Mouse (Mus musculus): ENCODE data around the gene Ube2b.
A peak's percentile ranks its signal among the peaks of the same experiment; 100 is the strongest.

The Ube2b gene

DNA sequence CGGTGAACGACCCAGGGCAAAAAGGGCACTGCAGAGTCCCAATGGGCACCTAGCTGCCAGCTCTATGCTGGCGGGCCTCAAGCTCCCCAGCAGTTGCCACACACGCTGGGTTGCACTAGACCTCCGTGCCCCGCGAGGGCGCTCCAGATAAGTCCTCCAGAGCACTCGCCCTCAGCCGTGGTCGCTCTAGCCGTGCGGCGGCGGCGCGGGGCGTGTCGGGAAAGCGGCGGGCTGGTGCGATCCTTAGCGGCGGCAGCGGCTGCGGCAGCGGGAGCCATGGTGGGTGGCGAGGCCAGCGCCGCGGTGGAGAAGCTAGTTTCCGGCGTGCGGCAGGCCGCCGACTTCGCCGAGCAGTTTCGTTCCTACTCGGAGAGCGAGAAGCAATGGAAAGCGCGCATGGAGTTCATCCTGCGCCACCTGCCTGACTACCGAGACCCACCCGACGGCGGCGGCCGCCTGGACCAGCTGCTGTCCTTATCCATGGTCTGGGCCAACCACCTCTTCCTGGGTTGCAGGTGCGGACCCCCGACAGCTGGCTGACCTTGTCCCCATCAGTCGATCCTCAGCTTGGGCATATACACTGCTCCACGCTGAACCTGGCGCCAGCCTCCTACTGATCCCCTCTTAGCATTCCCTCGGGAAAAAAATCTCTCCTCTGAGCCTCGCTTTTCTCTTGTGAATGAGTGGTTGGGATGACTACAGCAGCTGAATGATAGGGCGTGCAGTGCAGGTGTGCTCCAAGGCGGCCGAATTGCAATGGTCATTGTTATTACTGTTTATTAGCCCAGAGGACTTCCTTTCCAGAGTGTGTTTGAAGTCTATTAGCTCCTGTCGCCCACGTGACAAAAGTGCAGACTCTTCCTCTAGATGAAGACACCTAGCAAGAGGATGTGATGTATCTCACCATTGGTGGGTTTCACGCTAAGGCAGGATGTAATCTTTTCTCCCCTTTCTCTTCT is 32.8 kb downstream of the Ube2b start, which contains the start of gene Cdkn2aipnl:
TSS of gene Cdkn2aipnl (plus strand) at position 219 of the 959 bp plus-strand sequence.
- peak; percentile 95 to 96 for DNase-seq (ENCODE audit: low spot score in 2 of 2)

DNA sequence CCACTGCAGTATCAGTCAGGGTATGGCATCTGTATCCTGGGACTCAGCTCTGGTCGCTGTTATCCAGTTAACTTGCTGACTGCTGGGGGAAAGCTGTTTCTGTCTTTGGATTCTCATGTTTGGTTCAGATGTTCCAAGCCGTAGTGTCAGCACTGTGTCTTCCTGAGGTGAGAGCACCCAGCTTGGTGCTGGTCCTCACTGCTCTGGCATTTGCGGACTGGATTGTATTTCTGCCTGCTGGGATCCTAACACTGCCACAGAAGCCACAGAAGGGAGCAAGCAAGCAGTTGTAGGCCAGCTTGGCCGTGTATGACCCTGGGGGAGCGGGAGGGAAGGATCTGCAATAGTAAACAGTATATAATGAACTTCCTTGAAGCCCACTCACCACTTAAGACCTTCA is 33.9 kb downstream of the Ube2b start:
- no peak for DNase-seq (ENCODE audit: low spot score in 2 of 2)

DNA sequence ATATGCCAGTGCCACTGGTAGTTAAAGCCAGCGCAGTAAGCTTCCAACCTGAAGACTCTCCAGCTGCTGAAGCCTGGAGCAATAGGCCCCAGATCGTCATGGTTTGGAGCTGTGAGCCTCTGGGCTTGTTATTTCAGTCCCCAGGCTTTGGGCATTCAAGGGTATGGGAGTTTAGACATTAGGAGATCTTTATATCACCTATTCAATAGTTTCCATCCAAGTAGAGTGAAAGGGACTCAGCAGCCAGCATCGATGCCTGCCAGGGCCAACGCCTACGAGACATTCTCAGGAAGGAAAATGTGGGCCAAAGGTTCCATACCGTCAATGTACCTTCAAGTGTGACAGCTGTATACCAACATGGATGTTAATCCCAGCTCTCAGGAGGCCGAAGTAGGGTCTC is 38.3 kb downstream of the Ube2b start:
- no peak for DNase-seq (ENCODE audit: low spot score in 2 of 2)

DNA sequence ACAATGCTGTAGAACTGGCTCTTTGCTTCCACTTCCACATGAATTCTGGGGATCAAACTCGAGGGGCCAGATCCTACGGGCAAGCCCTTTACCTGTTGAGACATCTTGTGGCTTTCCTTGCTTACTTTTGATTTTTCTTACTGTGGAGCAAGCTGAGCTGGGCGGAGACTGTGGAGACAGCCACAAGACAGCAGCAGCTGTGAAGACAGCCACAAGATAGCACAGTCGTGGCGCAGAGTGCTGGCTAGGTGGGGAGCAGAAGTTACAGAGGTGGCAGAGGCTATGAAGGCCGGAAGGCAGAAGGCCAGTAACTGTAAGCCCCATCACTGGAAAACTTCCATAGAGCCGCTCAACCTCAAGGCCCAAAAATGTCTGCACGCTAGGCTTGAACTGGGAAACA is 38.8 kb downstream of the Ube2b start:
- no peak for DNase-seq (ENCODE audit: low spot score in 2 of 2)

- peak in 1 of 2 experiments; percentile 22 for DNase-seq (ENCODE audit: low spot score in 2 of 2)
Measured at GRCm38 (mm10) chr11:51960967-51961471, 39.5 kb downstream of the Ube2b start.

GRCm38 (mm10) chr11:51960061-51960460 is 40.5 kb downstream of the Ube2b start:
- no peak for DNase-seq (ENCODE audit: low spot score in 2 of 2)

DNA sequence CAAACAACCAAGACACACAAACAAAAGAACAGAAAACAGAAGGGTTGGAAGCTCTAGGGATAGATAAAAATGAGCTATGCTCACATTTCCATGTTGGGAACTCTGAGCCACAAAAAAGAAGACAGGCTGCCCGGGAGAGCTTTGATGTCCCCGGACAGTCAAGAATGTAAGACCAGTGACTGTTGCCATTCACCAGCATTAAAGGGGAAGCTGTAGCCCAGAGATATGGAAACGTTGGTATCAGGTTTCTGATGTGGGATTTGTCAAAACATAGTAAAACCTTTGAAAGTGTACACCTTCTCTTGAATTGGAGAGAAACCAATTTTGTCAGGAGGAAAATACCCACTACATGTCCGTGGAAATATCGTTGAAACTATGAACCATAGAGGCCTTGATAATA is 41.1 kb downstream of the Ube2b start:
- no peak for DNase-seq (ENCODE audit: low spot score in 2 of 2)

DNA sequence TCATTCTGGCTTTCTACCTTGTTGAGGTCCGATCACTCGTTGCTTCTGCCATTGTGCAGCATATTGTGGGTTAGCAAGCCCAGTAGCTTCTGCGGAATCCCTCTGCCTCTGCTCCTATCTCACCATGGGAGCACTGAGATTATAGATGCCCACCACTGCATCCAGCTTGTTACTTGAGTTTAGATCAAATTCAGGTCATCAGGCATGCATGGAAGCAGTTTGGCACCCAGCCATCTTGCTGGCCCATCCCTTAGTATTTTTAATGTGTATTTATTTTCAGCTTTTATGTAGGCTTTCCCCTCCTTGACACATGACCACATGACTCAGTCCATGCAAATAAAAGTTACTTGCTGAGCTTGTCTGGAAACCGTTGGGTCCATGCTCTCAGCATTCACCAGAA is 42.8 kb downstream of the Ube2b start:
- DNase-seq (ENCODE audit: low spot score in 2 of 2) = no peak

GRCm38 (mm10) chr11:51956112-51956511 is 44.5 kb downstream of the Ube2b start:
- no peak for DNase-seq (ENCODE audit: low spot score in 2 of 2)

GRCm38 (mm10) chr11:51951861-51952420 is 48.6 kb downstream of the Ube2b start:
- no peak for DNase-seq (ENCODE audit: low spot score in 2 of 2)

- no peak for DNase-seq (ENCODE audit: low spot score in 2 of 2)
Measured at GRCm38 (mm10) chr11:51949919-51950318, 50.6 kb downstream of the Ube2b start.

- no peak for DNase-seq (ENCODE audit: low spot score in 2 of 2)
Measured at GRCm38 (mm10) chr11:51949155-51949840, 51.3 kb downstream of the Ube2b start.

- DNase-seq (ENCODE audit: low spot score in 2 of 2) = no peak
Measured at GRCm38 (mm10) chr11:51946144-51946543, 54.4 kb downstream of the Ube2b start.

GRCm38 (mm10) chr11:51945548-51945947 is 55.0 kb downstream of the Ube2b start:
- no peak for DNase-seq (ENCODE audit: low spot score in 2 of 2)

- no peak for DNase-seq (ENCODE audit: low spot score in 2 of 2)
Measured at GRCm38 (mm10) chr11:51944239-51944638, 56.3 kb downstream of the Ube2b start.

DNA sequence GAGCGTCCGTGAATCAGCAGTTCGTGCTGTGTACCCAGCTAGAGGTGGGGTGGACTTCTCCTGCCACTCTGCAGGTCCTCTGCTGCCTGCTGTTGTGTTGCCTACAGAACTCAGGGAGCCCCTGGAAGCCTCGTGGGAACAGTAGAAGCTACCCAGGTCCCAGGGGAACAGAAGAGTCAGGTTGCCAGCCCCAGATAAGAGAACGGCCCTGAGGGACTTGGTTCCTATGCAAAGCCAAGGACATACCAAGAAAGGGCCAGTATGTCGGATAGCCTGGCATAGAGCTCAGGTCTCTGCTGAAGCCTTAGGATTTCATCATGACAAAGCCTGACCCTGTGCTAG is 57.1 kb downstream of the Ube2b start:
- no peak for DNase-seq (ENCODE audit: low spot score in 2 of 2)

GRCm38 (mm10) chr11:51942602-51943499 is 57.7 kb downstream of the Ube2b start:
- peak in 1 of 2 experiments; percentile 16 for DNase-seq (ENCODE audit: low spot score in 2 of 2)

- no peak for DNase-seq (ENCODE audit: low spot score in 2 of 2)
Measured at GRCm38 (mm10) chr11:51940511-51940955, 60.0 kb downstream of the Ube2b start.

- no peak for DNase-seq (ENCODE audit: low spot score in 2 of 2)
Measured at GRCm38 (mm10) chr11:51939590-51939955, 61.0 kb downstream of the Ube2b start.

DNA sequence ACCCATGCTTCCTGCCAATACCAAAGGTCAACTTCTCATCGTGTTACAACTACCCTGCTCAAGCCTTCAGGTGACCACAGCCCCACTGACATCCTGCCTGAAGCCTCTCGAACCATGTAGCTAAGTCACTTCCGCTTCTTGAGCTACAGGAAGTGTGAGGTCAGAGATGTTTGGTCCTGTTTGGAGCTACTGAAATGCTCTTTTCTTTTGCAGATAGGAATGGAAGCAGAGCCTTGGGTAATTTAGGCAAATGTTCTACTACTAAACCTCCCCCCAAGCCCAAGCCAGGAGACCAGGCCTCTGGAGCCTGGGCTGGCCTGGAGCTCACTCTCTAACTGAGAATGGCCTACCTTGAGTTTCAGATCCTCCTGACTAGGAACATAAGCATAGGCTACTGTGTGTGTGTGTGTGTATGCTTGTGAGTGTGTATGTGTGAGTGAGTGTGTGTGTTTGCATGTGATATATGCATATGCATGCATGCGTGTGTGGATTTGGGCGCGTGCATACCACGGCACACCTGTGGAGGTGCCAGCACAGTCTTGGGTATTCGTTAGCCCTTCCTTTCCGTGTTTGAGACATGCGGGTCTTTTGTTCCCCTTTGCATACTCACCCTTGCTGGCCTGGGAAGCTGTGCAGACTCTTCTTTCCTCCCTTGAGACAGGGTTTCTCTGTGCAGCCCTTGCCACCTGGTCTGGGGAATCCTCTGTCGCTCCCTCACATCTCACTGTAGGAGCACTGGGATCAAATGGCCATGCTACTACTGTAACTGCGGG is 61.6 kb downstream of the Ube2b start:
- DNase-seq (ENCODE audit: low spot score in 2 of 2) = no peak

All from cerebellum, postnatal 4 days (tissue).